Mouse (Mus musculus) hindbrain, embryonic 13.5 days (tissue): ENCODE measurements around the gene Cep128. TPM values are rescaled to one million over a fixed set of nuclear protein-coding genes. Genes with fewer than 3 reads are reported as not detected.
A peak's percentile ranks its signal among the peaks of the same experiment; 100 is the strongest.

ENCODE experiments used
- ATAC-seq: fragments of 200-750 bp; cut with Nextera tagmentation; 2 replicates; pipeline ENCODE4 v1.8.0; 2017; ENCODE audit warnings: moderate TSS enrichment; ENCODE audit not compliant: low FRiP score
- H3K27ac ChIP-seq: fragments of 300-500 bp; sonication (generic); 2 replicates; pipeline ENCODE4 v1.5.1; 2015; ENCODE audit warnings: inconsistent platforms, mild to moderate bottlenecking, moderate library complexity
- H3K27me3 ChIP-seq: fragments of 300-500 bp; sonication (generic); 2 replicates; pipeline ENCODE4 v1.6.1; 2015; ENCODE audit warnings: mild to moderate bottlenecking, inconsistent platforms
- H3K36me3 ChIP-seq: fragments of 300-500 bp; sonication (generic); 2 replicates; pipeline ENCODE4 v1.6.1; 2015; ENCODE audit warnings: mild to moderate bottlenecking, inconsistent platforms
- H3K4me1 ChIP-seq: fragments of 300-500 bp; sonication (generic); replicated peaks from 2 replicates; pipeline ENCODE4 v1.6.1; 2015; ENCODE audit warnings: inconsistent platforms
- H3K4me2 ChIP-seq: fragments of 300-500 bp; sonication (generic); 2 replicates; pipeline ENCODE4 v1.6.1; 2015; ENCODE audit warnings: inconsistent platforms, mild to moderate bottlenecking, moderate library complexity
- H3K4me3 ChIP-seq: fragments of 300-500 bp; sonication (generic); 2 replicates; pipeline ENCODE4 v1.5.1; 2015; ENCODE audit warnings: mild to moderate bottlenecking, inconsistent platforms
- H3K9ac ChIP-seq: fragments of 300-500 bp; sonication (generic); 2 replicates; pipeline ENCODE4 v1.6.1; 2015; ENCODE audit warnings: mild to moderate bottlenecking, inconsistent platforms
- H3K9me3 ChIP-seq: fragments of 300-500 bp; sonication (generic); 2 replicates; pipeline ENCODE4 v1.6.1; 2016; ENCODE audit warnings: inconsistent platforms
- WGBS: fragments of 180-500 bp; shearing (Covaris S2); methylation state at CpG from one replicate; pipeline ENCODE4 v1.1.7; 2015; 5-methylcytosine and 5-hydroxymethylcytosine counted together
- polyA plus RNA-seq: library from polyadenylated mRNA; unstranded; fragments of >200 nt; fragmentation: Nextera tagmentation; extraction: Ambion mirVana; gene quantifications from 2 replicates; pipeline ENCODE4 v1.2.1, GENCODE M21; 2015

The Cep128 gene
- polyA plus RNA-seq, 1 experiment from 2014 or later, result 4.1 TPM

DNA sequence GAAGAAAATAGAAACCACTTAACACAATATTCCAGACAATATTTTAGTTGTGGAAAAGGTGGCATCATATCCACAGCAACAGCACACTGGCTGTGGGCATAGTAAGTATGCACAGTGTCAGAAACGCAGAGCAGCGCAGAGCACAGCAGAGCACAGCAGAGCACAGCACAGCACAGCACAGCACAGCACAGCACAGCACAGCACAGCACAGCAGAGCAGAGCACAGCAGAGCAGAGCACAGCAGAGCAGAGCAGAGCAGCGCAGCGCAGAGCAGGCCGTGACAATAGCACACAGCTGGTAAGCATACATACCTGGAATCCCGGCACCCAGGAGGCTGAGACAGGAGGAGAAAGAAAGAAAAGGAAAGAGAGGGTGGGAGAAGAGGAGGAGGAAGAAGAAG lies 129.4 kb downstream of the Cep128 start:
- Histone ChIP-seq H3K9me3 (no peaks in the 10 kb centered on the region), H3K4me1 (no peaks in the 10 kb centered on the region), H3K27me3 (no peaks in the 10 kb centered on the region), H3K9ac (no peak overlapping the region), H3K27ac (no peak overlapping the region), H3K4me3 (no peak overlapping the region), H3K36me3 (no peaks in the 10 kb centered on the region), H3K4me2 (no peak overlapping the region)
- no peak for ATAC-seq
- 96% methylated on average over 6 of the region's 6 CpGs for WGBS

DNA sequence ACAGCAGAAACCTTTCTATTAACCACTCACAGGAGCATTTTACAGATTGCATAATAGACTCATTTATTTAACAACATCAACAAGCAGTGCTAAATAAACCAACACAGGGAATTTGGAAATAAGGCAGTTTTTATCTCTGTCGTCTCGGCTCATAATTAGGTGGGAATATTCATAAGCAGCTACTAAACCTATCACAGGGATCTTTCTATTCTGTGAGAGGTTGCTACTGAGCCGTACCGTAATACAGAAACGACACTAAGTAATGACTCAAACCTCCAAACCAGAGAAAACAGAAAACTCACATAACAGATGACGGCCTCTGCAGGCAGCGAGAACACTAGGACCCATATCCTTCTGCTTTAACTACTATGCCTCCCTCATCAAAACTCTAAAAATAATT lies 163.6 kb downstream of the Cep128 start:
- 74% methylated on average over 7 of the region's 7 CpGs for WGBS

DNA sequence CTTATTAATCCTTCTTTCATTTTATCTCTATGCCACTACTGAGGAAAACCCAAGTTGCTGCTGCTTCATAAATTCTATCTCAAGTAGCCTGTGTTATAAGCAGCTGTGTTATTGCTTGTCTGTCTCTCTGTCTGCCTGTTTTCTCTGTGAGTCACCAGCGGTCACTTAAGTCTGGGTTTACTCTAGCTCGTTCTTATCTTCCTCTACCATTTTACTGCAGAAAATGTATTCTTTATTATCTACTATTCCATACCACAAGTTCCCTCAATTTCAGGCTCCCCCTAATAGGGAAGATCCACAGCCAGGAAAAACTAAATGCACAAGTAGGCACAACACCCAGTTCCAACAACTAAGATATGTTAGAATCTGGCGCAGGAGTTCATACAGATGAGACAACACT lies 178.7 kb downstream of the Cep128 start:
- no peak overlapping the region for H3K4me2 ChIP-seq
- H3K4me1 ChIP-seq, result no peaks in the 10 kb centered on the region
- WGBS, result 94% methylated on average over 3 of the region's 3 CpGs
- H3K4me3 ChIP-seq, result no peak overlapping the region
- H3K36me3 ChIP-seq, result no peaks in the 10 kb centered on the region
- no peak for ATAC-seq
- H3K9me3 ChIP-seq, result no peaks in the 10 kb centered on the region
- no peak overlapping the region for H3K9ac ChIP-seq
- no peaks in the 10 kb centered on the region for H3K27me3 ChIP-seq
- no peak overlapping the region for H3K27ac ChIP-seq

More for the DNA sequence above, 163.6 kb downstream of the Cep128 start:
- H3K27me3 ChIP-seq, result no peaks in the 10 kb centered on the region
- H3K27ac ChIP-seq, result no peak overlapping the region
- H3K4me2 ChIP-seq, result no peak overlapping the region
- 0 out of 2 replicates have a peak, but pooled peaks have one; percentile 24 for ATAC-seq
- H3K4me3 ChIP-seq, result no peak overlapping the region
- no peaks in the 10 kb centered on the region for H3K36me3 ChIP-seq
- H3K4me1 ChIP-seq, result no peaks in the 10 kb centered on the region
- no peak overlapping the region for H3K9ac ChIP-seq
- H3K9me3 ChIP-seq, result no peaks in the 10 kb centered on the region

DNA sequence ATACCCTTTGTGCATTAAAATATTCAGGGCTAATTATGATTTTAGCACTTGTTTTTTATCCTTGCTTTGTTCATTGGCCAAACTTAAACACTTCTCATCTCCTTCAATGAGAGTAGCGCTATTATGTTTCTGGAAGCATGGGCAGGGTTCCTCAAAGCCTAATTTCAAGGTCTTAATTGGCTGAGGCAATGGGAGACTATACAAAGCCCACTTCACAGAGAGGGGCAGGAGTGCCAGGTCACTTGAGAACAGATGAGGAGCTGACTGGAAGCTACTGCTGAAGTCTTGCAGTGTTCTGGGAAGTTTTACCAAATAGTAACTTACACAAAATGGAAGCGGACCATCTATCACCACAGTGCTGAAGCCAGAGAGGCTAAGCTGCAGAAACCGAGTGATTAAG lies 179.9 kb downstream of the Cep128 start:
- ATAC-seq, result no peak
- H3K4me3 ChIP-seq, result no peak overlapping the region

DNA sequence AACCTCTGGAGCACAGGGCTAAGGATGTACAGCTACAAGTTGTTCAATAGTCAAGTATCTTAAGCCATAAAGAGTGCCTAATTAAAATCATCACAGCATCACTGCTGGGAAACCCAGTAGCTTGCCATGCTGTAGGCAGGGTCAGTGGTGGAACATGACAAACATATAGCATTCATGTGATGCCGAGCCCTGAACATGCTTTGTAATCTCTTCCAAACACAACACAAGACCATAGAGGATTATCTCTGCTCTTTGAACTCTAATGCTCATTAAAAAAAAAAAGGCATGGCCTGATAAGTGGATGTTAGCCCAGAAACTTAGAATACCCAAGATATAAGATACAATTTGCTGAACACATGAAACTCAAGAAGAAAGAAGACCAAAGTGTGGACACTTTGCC lies 181.7 kb downstream of the Cep128 start:
- no peaks in the 10 kb centered on the region for H3K4me1 ChIP-seq
- H3K9me3 ChIP-seq, result no peaks in the 10 kb centered on the region
- H3K27me3 ChIP-seq, result no peaks in the 10 kb centered on the region
- H3K27ac ChIP-seq, result no peak overlapping the region
- H3K4me2 ChIP-seq, result no peak overlapping the region
- no peak for ATAC-seq
- H3K9ac ChIP-seq, result no peak overlapping the region
- H3K36me3 ChIP-seq, result no peaks in the 10 kb centered on the region
- no peak overlapping the region for H3K4me3 ChIP-seq
- 97% methylated on average over 1 of the region's 1 CpGs for WGBS

More for the DNA sequence above, 179.9 kb downstream of the Cep128 start:
- Histone ChIP-seq H3K27ac (no peak overlapping the region), H3K4me2 (no peak overlapping the region), H3K9ac (no peak overlapping the region), H3K36me3 (no peaks in the 10 kb centered on the region), H3K4me1 (no peaks in the 10 kb centered on the region), H3K27me3 (no peaks in the 10 kb centered on the region), H3K9me3 (no peaks in the 10 kb centered on the region)
- 85% methylated on average over 3 of the region's 3 CpGs for whole genome bisulfite sequencing

DNA sequence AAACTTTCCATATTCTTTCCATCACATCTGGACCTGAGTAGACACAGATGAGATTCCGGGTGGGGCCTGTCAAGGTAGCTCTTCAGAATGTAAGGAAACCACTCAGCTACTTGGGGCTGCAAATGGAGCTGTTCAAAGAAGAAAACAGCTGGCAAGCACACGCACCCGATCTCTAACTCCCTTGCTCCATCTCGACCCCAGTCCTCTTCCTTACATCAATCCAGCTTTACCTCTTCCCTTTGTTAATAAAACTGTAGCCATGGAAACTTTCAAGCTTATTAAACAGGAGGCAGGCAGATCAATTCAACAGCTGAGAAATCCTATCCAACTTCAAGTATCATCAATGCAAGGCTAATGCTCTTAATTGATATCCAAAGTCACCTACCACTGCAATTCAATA lies 195.1 kb downstream of the Cep128 start:
- no peaks in the 10 kb centered on the region for H3K27me3 ChIP-seq
- 50% methylated on average over 4 of the region's 4 CpGs for WGBS

DNA sequence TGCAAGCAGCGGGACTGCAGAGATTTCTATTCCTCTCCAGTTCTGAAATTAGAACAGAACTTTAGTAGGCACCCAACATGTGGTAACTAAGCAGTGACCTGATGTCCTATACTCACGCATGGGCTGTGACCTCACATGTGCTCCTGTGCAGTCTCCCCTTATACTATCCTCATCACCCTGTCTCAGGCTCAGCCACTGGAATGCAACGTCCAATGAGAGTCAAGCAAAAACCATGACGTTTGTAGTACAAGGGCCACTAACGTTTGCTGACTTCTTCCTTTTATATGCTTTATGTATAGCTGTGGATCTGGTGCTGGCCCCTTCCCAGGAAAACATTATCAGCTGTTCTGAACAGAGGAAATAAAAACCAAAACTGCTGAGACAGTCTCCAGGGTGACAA lies 198.6 kb downstream of the Cep128 start:
- no peak overlapping the region for H3K4me3 ChIP-seq
- H3K4me2 ChIP-seq, result no peak overlapping the region
- H3K27me3 ChIP-seq, result no peaks in the 10 kb centered on the region
- WGBS, result 78% methylated on average over 5 of the region's 5 CpGs
- H3K9me3 ChIP-seq, result no peaks in the 10 kb centered on the region
- H3K4me1 ChIP-seq, result no peaks in the 10 kb centered on the region
- no peaks in the 10 kb centered on the region for H3K36me3 ChIP-seq
- H3K27ac ChIP-seq, result no peak overlapping the region
- no peak overlapping the region for H3K9ac ChIP-seq
- no peak for ATAC-seq

More for the DNA sequence above, 195.1 kb downstream of the Cep128 start:
- H3K9ac ChIP-seq, result no peak overlapping the region
- H3K4me1 ChIP-seq, result no peaks in the 10 kb centered on the region
- H3K9me3 ChIP-seq, result no peaks in the 10 kb centered on the region
- no peak overlapping the region for H3K27ac ChIP-seq
- ATAC-seq, result no peak
- no peaks in the 10 kb centered on the region for H3K36me3 ChIP-seq
- no peak overlapping the region for H3K4me3 ChIP-seq
- no peak overlapping the region for H3K4me2 ChIP-seq

DNA sequence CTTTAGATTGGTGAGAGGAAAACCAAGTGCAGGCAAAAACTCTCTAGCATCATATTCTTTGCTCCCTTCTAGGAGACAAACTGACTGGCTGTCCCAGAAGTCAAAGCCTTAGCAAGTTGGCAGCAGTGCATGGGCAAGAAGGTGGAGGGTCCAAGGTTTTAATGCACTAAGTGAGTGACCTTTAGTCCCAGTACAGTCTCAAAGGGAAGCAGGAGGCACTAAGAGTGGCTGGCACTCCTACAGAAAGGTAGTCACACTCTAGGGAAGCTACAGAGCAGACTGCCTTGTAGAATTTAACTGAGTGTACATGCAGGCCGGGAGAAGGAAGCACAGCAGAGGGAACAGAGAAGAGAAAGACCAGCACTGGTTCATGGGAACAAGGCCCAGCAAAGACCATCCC lies 199.6 kb downstream of the Cep128 start:
- Histone ChIP-seq H3K27ac (no peak overlapping the region), H3K4me3 (no peak overlapping the region), H3K9ac (no peak overlapping the region), H3K4me1 (no peaks in the 10 kb centered on the region), H3K36me3 (no peaks in the 10 kb centered on the region), H3K27me3 (no peaks in the 10 kb centered on the region), H3K9me3 (no peaks in the 10 kb centered on the region), H3K4me2 (no peak overlapping the region)
- ATAC-seq, result no peak
- 91% methylated on average over 1 of the region's 1 CpGs for WGBS

DNA sequence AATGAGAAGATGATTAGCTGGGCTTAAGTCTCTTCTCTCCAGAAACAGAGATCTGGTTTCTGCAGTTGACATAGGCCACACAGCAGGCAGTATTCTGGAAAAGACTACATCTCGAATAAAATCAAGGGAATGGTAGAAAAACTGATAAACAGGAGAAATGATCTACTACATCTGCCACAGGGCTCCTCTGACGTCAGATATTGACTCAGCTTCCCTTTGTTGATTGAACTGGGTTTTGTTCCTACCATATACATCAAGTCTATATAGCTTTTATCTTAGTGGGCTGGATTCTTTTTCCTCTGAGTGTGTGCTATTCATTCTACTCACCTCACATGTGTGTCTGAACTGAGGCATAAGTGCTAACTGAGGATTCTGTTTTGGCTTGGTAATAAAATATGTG lies 200.3 kb downstream of the Cep128 start:
- WGBS, result 75% methylated on average over 2 of the region's 2 CpGs
- Histone ChIP-seq H3K9ac (no peak overlapping the region), H3K9me3 (no peaks in the 10 kb centered on the region), H3K36me3 (no peaks in the 10 kb centered on the region), H3K27ac (no peak overlapping the region), H3K4me1 (no peaks in the 10 kb centered on the region), H3K4me2 (no peak overlapping the region), H3K4me3 (no peak overlapping the region), H3K27me3 (no peaks in the 10 kb centered on the region)
- ATAC-seq, result no peak

DNA sequence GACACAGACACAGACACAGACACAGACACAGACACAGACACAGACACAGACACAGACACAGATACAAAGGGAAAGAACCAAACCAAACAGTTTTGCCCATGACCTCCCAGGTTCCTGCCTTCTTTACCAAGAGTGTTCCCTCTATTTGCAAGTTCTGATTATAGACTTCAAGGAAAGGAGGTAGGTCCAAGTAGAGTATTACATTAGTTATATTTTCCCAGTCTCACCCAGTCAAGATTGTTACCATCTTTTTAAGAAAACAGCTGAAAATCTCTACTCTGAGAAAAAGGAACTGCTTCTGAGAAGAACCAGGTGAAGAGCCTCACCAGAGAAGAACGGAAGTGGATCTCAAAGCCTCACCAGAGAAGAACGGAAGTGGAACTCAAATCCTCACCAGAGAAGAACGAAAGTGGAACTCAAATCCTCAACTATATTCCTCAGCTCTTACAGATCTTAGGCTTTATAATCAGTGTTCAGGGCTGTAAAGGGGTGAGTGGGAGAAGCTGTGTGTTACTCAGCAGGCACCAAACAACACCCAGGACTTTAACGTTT lies 200.8 kb downstream of the Cep128 start:
- H3K9ac ChIP-seq, result no peak overlapping the region
- no peak overlapping the region for H3K4me2 ChIP-seq
- H3K4me1 ChIP-seq, result no peaks in the 10 kb centered on the region
- no peaks in the 10 kb centered on the region for H3K36me3 ChIP-seq
- H3K4me3 ChIP-seq, result no peak overlapping the region
- no peak for ATAC-seq
- WGBS, result 94% methylated on average over 4 of the region's 4 CpGs
- no peak overlapping the region for H3K27ac ChIP-seq
- no peaks in the 10 kb centered on the region for H3K9me3 ChIP-seq
- H3K27me3 ChIP-seq, result no peaks in the 10 kb centered on the region

DNA sequence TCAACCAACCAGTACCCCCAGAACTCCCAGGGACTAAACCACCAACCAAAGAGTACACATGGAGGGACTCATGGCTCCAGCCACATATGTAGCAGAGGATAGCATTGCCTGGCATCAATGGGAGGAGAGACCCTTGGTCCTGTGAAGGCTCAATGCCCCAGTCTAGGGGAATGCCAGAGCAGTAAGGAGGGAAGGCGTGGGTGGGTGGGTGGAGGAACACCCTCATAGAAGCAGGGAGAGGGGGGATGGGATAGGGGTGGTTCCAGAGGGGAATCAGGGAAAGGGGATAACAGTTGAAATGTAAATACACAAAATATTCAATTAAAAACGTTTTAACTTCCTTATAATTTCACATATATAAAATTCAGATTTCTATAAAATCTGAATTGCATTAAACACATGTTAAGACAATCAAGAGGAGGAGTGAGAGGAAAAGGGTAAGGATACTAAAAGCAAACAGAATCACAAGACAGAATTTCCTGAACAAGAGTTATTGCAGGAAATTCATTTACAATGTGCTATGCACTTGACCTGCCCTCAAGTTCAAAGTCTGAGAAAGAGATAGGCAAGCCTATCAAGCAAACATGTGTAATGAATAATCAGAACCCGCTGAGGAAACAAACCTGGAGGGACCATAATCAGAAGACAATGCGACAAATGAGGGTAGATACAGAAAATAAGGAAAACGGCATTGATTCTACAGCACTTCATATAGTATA lies 207.2 kb downstream of the Cep128 start:
- no peaks in the 10 kb centered on the region for H3K36me3 ChIP-seq
- no peak overlapping the region for H3K4me2 ChIP-seq
- no peak overlapping the region for H3K27ac ChIP-seq
- ATAC-seq, result no peak
- H3K4me3 ChIP-seq, result no peak overlapping the region
- no peaks in the 10 kb centered on the region for H3K4me1 ChIP-seq
- H3K9ac ChIP-seq, result no peak overlapping the region
- no peaks in the 10 kb centered on the region for H3K27me3 ChIP-seq
- no peaks in the 10 kb centered on the region for H3K9me3 ChIP-seq
- 81% methylated on average over 5 of the region's 5 CpGs for WGBS

DNA sequence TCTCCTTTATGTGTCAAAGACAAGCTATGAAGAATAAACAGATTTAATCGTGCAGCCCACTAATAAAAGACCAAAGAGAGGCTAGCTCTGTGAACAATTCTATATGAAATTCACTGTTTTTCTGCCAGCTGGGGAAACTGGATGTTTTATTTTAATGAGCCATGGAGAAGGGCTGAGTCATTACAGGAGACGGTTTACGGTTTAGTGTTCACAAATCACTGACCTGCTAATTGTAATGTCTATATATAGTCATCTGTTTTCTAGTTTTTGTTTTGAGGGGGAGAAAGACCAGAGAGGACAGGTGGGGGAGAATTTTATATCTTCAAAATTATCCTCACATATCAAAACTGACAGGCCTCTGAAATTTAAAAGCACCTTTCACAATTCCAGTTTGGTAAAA lies 212.6 kb downstream of the Cep128 start:
- Histone ChIP-seq H3K4me1 (no peaks in the 10 kb centered on the region), H3K9me3 (no peaks in the 10 kb centered on the region), H3K4me3 (no peak overlapping the region), H3K27me3 (no peaks in the 10 kb centered on the region), H3K27ac (no peak overlapping the region), H3K4me2 (no peak overlapping the region), H3K9ac (no peak overlapping the region), H3K36me3 (no peaks in the 10 kb centered on the region)
- ATAC-seq, result no peak
- WGBS, result 70% methylated on average over 3 of the region's 3 CpGs

DNA sequence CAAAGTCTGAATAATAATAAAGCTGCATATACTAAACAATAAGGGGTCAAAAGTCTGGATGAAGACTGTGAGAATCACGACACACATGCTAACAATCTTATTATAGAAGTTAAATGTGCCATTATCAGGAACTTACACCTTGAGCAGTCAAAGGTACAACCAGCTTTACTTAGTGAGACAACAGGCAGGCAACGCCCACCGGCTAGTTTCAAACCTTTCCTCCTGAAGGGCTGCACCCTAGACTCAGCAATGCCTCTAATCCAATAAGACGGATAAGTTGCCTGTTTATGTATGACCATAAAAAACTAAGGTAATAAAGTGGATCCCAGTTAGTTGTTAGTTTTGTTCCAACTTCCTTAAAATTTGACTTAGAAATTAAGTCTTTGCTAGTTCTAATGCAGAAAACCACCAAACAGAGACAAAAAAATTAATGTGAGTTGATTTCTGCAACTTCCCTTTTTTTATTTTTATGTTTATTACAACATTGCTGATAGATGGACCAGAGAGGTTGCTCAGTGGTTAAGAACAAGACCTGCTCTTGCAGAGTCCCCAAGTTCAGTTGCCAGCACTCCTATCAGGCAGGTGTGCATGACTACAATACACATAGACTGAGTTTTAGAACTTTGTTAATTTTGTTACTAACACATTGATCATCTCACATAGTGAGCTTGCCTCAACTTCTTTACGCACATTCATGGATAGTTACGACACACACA lies 223.0 kb downstream of the Cep128 start:
- H3K4me1 ChIP-seq, result no peaks in the 10 kb centered on the region
- ATAC-seq, result no peak
- H3K4me3 ChIP-seq, result no peak overlapping the region
- no peaks in the 10 kb centered on the region for H3K36me3 ChIP-seq
- H3K4me2 ChIP-seq, result no peak overlapping the region
- no peak overlapping the region for H3K9ac ChIP-seq
- no peaks in the 10 kb centered on the region for H3K9me3 ChIP-seq
- H3K27ac ChIP-seq, result no peak overlapping the region
- WGBS, result 91% methylated on average over 6 of the region's 6 CpGs
- H3K27me3 ChIP-seq, result no peaks in the 10 kb centered on the region
